Mouse (Mus musculus) retina, adult 2 months (tissue): ENCODE data around the gene Fam78a.

Experiments used
- DNase-seq: peaks from one replicate; pipeline ENCODE4 v3.0.0-alpha.2; 2012; ENCODE audit warnings: low read depth, low spot score

Gene Fam78a

DNA sequence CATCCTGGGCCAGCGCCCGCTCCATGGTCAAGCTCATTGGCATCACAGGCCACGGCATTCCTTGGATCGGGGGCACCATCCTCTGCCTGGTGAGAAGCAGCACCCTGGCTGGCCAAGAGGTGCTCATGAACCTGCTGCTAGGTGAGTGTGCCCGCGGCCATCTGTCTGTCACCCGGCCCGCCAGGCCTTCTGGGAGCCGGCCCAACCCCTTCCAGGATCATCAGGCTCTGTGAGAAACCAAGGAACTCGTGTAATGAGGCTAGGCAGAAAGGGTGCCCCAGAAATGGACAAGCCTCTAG lies 11.4 kb upstream of the Fam78a start:
- DNase-seq: no peak

DNA sequence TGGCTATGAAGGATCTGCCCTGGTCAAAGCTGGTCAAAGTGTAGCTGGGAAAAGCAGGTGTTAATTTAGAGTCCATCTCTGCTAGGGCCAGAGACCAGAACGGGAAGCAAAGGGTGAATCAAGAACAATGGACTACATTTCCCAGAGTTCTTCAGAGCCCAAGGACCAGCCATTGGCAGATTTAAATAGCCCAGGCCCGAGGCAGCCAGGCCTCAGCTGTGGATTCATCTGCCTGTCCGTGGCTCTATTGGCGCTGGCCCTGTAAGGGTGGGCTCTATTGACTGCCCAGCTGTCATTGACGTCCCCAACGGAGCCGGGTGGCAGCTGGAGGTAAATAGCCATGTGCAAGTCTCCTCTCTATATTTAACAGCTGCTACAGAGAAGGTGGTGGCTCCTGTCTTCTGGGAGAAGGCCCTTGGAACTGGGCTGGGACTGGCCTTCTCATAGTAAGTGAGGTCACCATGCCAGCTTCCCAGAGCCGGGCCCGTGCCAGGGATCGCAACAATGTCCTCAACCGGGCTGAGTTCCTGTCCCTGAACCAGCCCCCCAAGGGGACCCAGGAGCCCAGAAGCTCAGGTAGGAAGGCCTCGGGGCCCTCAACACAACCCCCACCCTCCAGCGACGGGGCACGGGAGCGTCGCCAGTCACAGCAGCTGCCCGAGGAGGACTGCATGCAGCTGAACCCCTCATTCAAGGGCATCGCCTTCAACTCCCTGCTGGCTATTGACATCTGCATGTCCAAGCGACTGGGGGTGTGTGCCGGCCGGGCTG lies 10.9 kb upstream of the Fam78a start, which contains the start of gene Plpp7:
TSS of gene Plpp7 (plus strand) at position 178 of the 771 bp plus-strand sequence.
- peak; percentile 66 for DNase-seq

DNA sequence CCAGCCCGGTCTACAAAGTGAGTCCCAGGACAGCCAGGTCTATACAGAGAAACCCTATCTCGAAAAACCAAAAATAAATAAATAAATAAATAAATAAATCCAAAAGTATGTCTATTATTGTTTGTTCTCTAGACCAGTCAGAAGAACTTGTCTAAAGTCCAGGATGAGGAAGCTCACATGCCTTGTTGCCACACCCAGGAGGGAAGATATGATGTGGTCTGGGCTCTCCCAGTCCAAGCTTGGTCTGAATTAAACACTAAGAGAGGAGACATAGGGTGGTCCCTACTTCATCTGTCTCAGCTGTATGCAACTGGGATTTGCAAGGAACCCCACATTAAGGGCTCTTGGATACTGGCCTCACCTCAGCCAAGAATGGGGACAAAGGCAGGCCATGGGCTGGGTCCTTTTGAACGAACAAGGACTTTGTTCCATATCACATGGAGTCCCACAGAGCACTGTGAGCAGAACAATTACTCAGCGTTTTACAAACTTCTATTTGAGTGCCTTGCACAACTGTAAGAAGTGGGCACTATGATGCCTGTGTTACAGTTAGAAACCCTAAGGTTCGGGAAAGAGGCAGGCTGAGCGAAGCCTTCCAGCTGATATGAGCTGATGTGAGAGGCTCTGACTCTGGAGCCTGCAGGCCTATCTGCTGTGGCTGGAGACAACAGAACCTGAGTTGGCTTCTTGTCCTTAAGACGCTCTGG lies 9.5 kb upstream of the Fam78a start:
- DNase-seq: no peak

DNA sequence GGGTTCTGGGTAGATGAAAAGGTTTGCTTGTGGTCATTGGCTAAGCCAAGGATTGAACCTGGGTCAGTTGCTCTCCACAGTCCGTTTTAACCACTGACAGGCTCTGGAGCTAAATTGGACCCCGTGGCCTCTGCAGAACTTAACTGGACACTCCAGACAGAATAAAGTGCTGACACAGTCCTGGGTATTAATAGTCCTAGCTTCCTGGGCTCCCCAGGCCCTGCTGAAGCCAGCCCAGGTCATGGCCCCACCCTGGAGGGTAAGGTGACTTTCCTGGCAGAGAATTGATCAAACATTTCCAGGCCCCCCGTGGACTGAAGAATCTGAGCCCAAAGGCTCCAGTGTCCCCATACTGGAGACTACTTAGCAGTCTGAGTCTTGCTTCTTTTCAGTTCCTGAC lies 7.3 kb upstream of the Fam78a start:
- DNase-seq: no peak

DNA sequence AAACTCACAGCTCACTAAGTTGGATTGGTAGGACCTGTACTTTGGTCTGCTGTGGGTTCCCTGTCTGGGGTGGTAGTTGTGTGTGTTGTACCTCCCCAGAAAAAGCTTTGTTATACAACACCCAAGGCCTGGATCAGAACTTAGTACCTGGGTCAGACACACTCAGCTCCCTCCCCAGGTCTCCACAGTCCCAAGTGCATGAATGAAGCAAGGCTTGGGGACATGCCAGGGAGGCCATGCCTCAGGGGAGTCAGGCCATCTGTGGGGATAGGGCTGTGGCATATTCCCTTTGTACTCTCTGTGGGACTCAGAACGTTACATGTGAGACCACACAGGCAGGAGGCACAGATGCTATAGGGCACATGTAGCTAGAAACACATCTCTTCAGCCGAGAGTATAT lies 5.5 kb upstream of the Fam78a start:
- no peak for DNase-seq

DNA sequence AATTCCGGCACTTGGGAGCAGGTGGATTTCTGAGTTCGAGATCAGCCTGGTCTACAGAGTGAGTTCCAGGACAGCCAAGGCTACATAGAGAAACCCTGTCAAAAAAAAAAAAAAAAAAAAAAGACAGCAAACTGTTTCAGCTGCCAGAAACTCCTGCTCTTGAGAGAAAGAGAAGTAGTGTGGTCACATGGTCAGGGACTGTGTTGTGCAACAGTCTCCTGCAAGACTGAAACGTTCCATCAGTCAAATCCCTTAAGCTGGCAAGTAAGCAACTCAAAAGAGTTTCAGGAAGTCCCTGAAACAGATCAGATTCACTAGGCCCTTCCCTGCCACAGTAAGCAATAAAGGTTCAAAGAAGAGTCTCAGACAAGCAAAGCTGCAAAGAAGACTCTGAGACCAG lies 4.9 kb upstream of the Fam78a start:
- DNase-seq: no peak

DNA sequence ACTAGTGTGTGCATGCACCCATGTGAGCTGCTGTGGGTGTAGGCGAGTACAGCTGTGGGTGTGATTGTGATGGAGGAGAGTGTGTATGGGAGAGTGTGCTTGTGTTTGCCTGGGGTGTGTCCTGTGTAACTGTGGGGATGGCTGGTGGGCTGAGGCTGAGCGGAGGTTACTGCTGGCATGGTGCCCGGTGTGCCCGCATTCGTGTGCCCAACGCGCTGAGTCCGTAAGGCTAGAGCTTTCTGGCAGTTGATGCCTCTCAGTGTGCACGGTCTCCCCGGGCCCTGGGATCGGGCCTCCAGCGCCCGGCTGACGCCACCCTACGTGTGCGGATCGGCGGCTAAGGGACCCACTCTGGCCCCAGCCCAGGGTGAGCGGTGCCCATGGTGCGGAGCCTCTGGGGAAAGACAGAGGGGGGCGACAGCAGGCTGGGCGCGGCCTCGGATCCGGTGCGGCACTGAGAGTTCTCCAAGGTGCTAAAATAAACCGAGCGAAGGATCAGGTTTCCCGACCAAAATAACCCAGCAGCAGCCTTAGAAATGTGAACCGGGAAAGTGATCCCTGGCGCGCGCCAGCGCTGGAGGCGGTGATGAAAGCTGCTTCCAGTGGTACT lies 3.8 kb upstream of the Fam78a start:
- no peak for DNase-seq

DNA sequence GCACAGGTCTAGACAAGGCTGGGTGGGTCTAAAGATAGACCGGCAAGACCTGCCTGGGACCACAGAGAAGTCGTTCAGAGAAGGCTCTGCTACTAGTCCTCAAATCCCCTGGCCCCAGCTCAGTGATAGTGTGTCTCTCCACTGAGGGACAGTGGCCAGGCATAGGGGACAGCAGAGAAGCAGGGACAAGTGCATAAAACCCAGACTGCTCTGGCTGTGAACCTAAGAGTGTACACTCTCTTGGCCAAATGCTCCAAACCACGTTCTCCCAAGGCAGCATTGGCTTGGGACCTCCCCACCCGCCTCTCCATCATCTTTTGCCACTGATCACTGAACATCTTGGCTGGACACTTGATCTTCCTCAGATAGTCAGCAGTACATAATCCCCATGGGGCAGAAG lies 2.9 kb upstream of the Fam78a start:
- DNase-seq: no peak

DNA sequence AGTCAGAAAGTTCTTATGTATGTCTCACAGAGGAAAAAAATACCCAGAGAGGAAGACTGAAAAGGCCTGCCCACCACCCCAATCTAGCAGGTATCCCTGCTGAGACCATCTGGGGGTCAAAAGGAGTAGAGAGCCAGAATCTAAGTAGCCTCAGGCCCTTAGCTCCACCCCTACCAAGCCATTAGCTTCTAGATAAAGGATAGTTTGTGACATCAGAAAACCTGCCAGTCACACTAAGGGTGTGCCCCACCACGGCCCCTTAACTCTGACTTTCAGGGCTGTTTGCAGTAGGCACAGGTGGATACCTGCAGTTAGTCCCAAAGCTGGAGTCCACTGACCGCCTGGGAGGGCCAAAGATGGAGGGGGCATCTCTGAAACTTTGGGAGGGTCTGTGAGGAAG lies 574 bp upstream of the Fam78a start:
- no peak for DNase-seq

DNA sequence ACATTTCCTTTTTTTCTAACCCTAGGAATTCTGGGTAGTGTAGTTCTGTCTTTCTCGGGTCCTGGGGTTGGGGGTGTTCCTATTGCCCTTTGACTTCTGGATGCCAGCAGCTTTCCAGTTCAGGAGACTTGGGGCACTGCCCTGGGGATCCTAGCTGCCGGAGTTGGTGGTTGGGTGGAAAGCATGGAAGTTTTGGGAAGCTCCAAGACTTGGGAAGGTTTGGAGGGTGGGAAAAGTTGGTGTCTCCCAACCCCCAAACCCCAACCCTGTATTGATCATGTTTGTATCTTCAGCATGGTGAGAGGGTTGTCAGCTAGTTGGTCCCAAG lies 179 bp upstream of the Fam78a start:
- no peak for DNase-seq

DNA sequence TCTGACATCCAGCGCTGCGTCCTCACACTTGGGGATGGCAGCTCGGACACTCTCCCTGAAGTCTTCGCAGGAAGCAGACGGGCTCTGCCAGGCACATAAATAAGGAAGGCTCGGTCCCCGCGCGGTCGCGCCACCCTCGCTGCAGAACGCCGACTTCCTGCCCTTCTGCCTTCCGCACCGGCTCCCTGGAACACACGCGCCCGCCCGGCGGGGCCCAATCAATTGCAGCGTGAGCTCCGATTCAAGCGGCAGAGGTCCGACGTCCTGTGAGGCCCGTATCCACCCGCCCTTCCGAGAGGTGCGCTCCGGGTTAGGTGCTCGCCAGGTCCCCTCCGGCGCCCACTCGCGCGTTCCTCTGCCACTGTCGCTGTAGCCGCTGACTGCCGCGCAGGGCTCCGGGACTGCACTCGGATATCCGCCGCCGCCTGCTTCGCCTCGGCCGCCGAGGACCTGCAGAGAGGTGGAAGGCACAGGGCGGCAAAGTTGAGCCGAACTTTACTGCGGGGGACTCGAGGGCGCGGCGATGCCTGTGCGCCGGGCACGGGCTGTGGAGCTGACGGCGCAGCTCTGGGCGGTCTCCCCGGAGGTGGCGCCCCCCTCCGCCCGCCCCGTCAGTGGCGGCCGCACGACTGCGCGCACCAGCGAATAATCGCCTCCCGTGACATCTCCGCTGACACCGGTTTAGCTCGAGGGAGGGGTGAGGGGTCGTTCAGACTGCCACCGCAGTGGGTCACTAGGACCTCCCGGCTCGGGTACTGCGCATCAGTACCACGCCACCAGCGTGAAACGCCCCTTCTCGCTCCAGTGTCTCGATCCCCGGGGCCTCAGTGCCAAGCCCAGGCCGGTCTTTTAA lies 1.3 kb downstream of the Fam78a start:
- no peak for DNase-seq

DNA sequence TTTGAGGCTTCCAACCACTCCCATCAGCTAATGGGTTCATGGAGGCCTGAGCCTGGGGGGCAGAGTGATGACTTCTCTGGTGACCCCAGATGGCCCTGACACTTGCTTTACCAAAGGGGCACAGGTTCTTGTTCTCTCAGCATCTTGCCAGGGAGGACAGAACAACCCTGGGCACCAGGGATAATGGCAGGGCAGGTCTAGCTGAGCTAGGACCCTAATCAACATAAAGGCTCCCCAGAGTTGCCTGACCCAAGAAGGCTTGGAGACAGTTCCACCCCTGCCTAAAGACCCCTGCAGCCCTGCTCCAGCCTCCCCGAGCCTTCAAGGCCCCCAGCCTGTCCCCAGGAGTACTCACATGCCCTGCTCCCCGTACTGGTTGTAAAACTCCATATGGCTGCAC lies 2.4 kb downstream of the Fam78a start:
- DNase-seq: no peak

DNA sequence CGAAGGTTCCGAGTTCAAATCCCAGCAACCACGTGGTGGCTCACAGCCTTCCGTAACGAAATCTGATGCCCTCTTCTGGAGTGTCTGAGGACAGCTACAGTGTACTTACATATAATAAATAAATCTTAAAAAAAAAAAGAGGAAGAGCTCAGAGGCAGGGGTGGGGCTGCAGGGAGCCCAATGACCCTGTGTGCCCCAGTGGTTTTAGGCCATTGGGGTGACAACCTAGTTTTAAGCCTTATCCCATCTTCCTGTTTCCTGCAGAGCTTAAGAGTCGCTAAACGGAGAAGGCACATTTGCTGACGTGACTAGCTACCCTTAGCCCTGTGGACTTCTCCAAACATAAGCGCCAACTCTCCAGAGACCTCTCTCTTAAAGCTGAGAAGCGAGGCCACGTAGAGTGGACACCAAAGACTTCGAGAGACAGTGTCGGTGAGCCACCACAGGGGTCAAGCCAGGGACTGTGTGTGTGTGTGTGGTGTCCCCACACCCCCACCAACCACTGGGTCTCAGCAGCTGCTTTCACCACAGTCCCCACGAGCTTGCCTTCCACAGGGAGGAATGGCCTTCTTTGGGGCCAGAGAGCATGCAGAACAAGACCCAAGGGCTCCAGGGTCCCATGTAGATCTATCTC lies 3.2 kb downstream of the Fam78a start:
- no peak for DNase-seq

DNA sequence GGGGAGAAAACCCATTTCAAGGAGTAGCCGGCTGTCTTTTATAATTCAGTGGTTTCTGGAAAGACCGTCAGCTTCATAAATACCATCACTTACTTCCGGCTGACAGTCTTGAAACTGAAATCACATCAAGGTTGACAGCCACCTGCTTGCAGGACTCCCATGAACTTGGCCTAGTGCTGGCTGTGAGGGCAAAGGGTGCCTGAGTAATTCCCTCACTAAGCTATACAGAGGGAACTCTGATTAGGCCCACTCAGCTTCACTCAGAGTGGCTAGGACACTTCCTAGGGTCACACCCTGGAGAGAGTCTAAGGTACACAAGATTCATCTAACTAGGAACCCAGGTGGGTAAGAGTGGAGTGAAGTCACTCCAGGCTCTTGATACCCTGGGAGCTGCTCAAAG lies 4.0 kb downstream of the Fam78a start:
- DNase-seq: no peak

DNA sequence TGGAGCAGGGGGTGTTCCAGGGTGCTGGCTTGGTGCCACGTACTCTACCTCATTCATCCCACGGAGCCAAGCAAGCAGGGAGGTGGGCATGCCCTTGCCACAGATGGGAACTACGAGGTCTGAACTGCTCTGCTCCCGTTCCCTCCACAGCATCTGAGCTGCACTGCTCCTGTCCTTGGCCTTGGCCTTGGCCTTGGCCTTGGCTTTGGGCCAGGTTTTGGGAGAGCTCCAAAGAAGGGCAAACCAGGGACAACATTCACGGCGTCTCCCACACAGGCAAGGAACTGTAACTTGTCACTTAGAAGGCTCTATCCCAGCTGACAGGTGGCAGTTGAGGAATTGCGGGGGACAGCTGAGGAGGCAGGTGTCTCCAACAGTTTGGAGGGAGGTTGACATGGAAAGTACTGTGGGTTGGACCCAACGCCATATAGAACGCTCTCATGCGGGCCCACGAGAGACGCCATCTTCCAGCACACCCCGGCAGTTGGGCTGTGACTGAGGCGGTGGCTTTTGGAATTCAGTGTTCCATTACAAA lies 5.4 kb downstream of the Fam78a start:
- no peak for DNase-seq

DNA sequence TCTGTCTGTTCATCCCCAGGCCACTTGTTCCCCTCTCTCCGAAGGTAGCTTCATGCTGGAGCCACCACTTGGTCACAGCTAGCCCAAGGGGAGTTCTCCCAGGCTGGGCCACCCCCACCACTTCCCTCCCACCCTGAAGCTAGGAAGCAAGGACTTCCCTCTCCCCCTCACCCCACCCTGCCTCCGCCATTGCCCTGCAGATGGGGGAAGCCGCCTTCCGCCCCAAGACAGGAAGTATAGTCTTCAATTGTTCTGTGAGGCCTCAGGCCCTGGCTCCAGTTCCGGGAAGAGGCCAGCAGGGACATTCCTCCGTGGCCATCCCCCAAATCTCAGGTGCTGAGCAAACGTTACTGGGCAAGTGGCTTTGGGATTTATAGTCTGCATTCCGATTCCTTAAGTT lies 6.1 kb downstream of the Fam78a start:
- no peak for DNase-seq

DNA sequence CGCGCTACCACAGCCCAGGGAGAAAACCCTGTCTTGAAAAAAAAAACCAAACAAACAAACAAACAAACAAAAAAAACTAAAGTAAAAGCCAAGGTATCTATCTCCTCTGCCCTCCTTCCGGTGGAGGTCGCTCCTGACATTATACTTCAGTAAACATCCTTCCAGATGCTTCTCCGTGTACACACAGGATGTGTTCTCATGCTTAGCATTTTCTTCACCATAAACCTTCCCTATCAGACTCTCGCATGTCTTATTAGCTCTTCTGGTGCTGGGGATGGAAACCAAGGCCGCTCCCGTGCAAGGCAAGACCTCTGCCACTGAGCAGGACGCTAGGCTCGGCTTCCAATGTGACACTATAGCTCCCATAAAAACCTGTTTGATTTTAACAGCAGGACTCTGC lies 6.9 kb downstream of the Fam78a start:
- no peak for DNase-seq

DNA sequence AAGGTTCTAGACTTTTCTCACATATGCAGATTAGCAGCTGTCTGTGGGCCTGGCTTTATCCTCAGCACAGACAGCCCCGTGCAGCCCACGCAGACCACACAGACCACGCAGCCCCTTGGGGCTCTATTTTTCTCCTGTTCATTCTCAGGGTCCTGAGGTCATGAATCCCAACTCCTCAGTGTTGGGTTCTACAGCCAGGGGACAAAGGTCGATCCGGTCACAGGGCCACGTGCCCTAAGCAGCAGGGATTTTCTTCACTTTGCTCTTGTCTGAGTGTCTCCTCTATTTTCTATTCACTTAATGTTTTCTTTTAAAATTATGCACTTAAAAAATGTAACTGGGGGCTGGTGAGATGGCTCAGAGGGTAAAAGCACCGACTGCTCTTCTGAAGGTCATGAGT lies 9.3 kb downstream of the Fam78a start:
- DNase-seq: no peak

DNA sequence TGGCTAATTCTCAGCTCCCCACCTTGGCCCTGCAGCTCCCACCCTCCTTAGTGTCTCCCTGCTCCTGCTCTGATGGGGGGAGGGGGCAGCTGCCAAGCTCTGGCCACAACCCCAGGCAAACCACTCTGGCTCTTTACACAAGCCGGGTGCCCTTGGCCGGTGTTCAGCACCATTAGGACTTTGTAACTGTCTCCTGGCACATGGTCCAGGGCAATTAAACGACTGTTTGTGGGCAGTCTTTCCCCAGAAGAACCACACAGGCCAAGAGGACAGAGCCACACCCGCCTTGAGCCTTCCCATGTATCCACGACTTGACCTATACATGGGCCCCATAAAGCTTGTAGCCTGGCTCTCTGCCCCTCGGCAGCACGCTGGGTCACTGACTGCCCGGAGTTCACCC lies 10.3 kb downstream of the Fam78a start:
- DNase-seq: no peak

DNA sequence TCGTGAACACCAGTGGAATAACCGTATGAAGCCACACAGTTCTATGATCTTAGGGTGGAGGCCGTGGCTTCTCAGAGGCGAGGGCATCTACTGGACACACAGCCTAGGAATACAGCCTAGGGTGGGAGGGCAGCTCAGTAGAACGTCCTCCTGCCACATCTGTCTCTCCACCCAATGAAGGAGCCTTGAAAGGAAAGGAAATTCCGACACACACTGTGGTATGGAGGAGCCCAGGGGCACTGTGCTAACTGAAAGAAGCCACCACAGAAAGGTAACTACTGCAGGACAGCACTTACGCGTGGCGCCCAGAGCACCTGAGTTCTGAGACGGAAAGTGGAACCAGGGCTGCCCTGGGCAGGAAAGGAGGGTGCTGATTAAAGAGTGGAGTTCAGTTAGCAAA lies 13.9 kb downstream of the Fam78a start:
- DNase-seq: no peak

DNA sequence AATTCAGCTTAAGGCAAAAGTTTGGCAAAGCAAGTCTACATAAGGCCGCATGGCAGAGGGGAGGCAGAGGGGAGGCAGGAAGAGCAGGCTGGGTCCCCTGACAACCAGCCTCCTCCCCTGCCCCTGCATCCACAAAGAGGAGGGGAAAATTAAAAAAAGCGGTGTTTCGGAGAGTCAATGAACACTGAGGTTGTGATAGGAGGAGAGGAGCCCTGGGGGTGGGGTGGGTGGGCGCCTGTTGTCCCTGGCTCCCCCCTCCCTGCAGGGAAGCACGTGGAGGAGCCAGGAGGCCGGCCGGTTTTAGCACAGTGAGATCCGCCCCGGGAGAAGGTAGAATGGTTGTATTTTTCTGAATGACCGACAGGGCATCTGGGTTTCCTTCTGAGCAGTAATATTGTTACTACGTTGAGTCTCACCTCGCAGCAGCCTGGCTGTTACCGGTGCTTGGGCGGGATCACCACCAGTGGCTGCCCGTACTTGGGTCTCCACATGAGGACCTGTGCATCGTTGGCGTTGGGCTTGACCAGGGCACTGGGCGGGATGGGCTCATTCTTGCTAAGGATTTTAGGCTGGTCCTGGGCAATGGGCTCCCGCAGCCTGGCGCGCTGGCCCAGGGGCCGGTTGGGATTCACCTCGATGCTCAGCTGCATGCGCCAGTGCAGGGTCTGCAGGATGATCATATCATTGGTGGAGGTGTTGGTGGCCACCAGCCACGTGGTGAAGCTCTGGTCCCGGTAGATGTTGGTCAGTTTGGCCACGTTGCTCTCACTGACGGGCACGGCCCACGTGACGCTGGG lies 15.6 kb downstream of the Fam78a start:
- no peak for DNase-seq
